ENCODE assay signal across 10 mouse cellular contexts in genomic region chr1:35973386-35973785, GRCm38 (mm10).
A peak's percentile ranks its signal among the peaks of the same experiment; 100 is the strongest.
DNase-seq lines count a peak whose midpoint lies in the region; ATAC-seq and TF ChIP-seq lines count a peak whose summit lies in the region.
"Had no signal": no experiment of that assay in that cellular context is flagged by ENCODE, and none has a peak within 500 bp of the region (broad histone marks: within the 10 kb centered on the region; RNA-seq: fewer than 3 reads in every experiment).

No protein-coding gene starts in this region.

- no peaks in the 10 kb centered on the region for H3K36me3 ChIP-seq in embryonic facial prominence, embryonic 12.5 days
- H3K36me3 ChIP-seq in heart, embryonic 15.5 days: no peaks in the 10 kb centered on the region
- no peaks in the 10 kb centered on the region for H3K36me3 ChIP-seq in limb, embryonic 14.5 days (ENCODE audit: control insufficient read depth, insufficient read depth, low read length)
- no peaks in the 10 kb centered on the region for H3K36me3 ChIP-seq in hindbrain, embryonic 13.5 days
- H3K36me3 ChIP-seq: stomach, embryonic 15.5 days had no signal

- H3K9ac ChIP-seq in embryonic facial prominence, embryonic 12.5 days: no peak overlapping the region
- H3K9ac ChIP-seq in heart, embryonic 15.5 days: no peak overlapping the region
- H3K9ac ChIP-seq in limb, embryonic 14.5 days (ENCODE audit: low read depth, low read length, severe bottlenecking): no peak overlapping the region
- no peak overlapping the region for H3K9ac ChIP-seq in hindbrain, embryonic 13.5 days
- H3K9ac ChIP-seq: stomach, embryonic 15.5 days had no signal

- ATAC-seq in embryonic facial prominence, embryonic 12.5 days (ENCODE audit: insufficient number of reproducible peaks, insufficient read depth, low FRiP score, low TSS enrichment): no peak
- ATAC-seq in heart, embryonic 15.5 days (replicated peaks; ENCODE audit: insufficient number of reproducible peaks, insufficient read depth, low FRiP score, low read depth): 0 out of 2 replicates have a peak, but pooled peaks have one; percentile 27
- peak; percentile 57 for ATAC-seq in limb, embryonic 14.5 days (ENCODE audit: low FRiP score, low read depth)
- ATAC-seq in hindbrain, embryonic 13.5 days (ENCODE audit: low FRiP score): no peak
- ATAC-seq: Patski had no signal

- no peaks in the 10 kb centered on the region for H3K9me3 ChIP-seq in embryonic facial prominence, embryonic 12.5 days
- H3K9me3 ChIP-seq in heart, embryonic 15.5 days (replicated peaks): no peaks in the 10 kb centered on the region
- H3K9me3 ChIP-seq in limb, embryonic 14.5 days (ENCODE audit: control insufficient read depth, low read length): no peaks in the 10 kb centered on the region
- no peaks in the 10 kb centered on the region for H3K9me3 ChIP-seq in hindbrain, embryonic 13.5 days
- H3K9me3 ChIP-seq: stomach, embryonic 15.5 days had no signal

- H3K4me1 ChIP-seq in embryonic facial prominence, embryonic 12.5 days: peaks cover 14% of the 10 kb centered on the region
- H3K4me1 ChIP-seq in heart, embryonic 15.5 days (replicated peaks): peaks cover 15% of the 10 kb centered on the region
- H3K4me1 ChIP-seq in limb, embryonic 14.5 days (ENCODE audit: control insufficient read depth, insufficient read depth, low read length): peaks cover 28% of the 10 kb centered on the region
- H3K4me1 ChIP-seq in hindbrain, embryonic 13.5 days (replicated peaks): no peaks in the 10 kb centered on the region
- H3K4me1 ChIP-seq: stomach, embryonic 15.5 days had no signal

- H3K4me3 ChIP-seq in embryonic facial prominence, embryonic 12.5 days: no peak overlapping the region
- H3K4me3 ChIP-seq in heart, embryonic 15.5 days: no peak overlapping the region
- no peak overlapping the region for H3K4me3 ChIP-seq in limb, embryonic 14.5 days (replicated peaks; ENCODE audit: low read length)
- H3K4me3 ChIP-seq in hindbrain, embryonic 13.5 days: no peak overlapping the region
- H3K4me3 ChIP-seq: stomach, embryonic 15.5 days had no signal

- peak overlapping the region; percentile 5; the same call in 1 of the 2 replicates for H3K27ac ChIP-seq in embryonic facial prominence, embryonic 12.5 days
- no peak overlapping the region for H3K27ac ChIP-seq in heart, embryonic 15.5 days
- H3K27ac ChIP-seq in limb, embryonic 14.5 days (replicated peaks; ENCODE audit: low read depth, low read length): no peak overlapping the region
- no peak overlapping the region for H3K27ac ChIP-seq in hindbrain, embryonic 13.5 days
- H3K27ac ChIP-seq: stomach, embryonic 15.5 days had no signal

- TF ChIP-seq POLR2A in limb, embryonic 14.5 days (IDR thresholded peaks at IDR 0.05; ENCODE audit: borderline replicate concordance, extremely low read depth, insufficient read depth, insufficient read length): no peak

- peak; percentile 4 to 9 for DNase-seq in left cerebral cortex, adult 18-20 months (ENCODE audit: low spot score in 2 of 2)
- no peak for DNase-seq in left cerebral cortex, adult 8-10 months (ENCODE audit: low spot score in 2 of 2)
- DNase-seq in limb, embryonic 14.5 days (ENCODE audit: low spot score): peak; percentile 60
- no peak for DNase-seq in cerebellum, postnatal 14 days
- DNase-seq in frontal cortex, postnatal 25 days (ENCODE audit: low spot score in 2 of 2): no peak

- no peak overlapping the region for H3K4me2 ChIP-seq in embryonic facial prominence, embryonic 12.5 days (replicated peaks)
- H3K4me2 ChIP-seq in heart, embryonic 15.5 days: no peak overlapping the region
- no peak overlapping the region for H3K4me2 ChIP-seq in limb, embryonic 14.5 days (replicated peaks; ENCODE audit: low read depth, low read length, severe bottlenecking)
- no peak overlapping the region for H3K4me2 ChIP-seq in hindbrain, embryonic 13.5 days
- H3K4me2 ChIP-seq: stomach, embryonic 15.5 days had no signal

- 35% methylated on average over 9 of the region's 9 CpGs for WGBS in embryonic facial prominence, embryonic 12.5 days
- WGBS in heart, embryonic 15.5 days: 50% methylated on average over 9 of the region's 9 CpGs
- 29% methylated on average over 9 of the region's 9 CpGs for WGBS in limb, embryonic 14.5 days
- WGBS in hindbrain, embryonic 13.5 days: 70% methylated on average over 9 of the region's 9 CpGs

- no peaks in the 10 kb centered on the region for H3K27me3 ChIP-seq in embryonic facial prominence, embryonic 12.5 days
- H3K27me3 ChIP-seq in heart, embryonic 15.5 days: no peaks in the 10 kb centered on the region
- H3K27me3 ChIP-seq in limb, embryonic 14.5 days (ENCODE audit: control insufficient read depth, insufficient read depth, low read length): no peaks in the 10 kb centered on the region
- H3K27me3 ChIP-seq in hindbrain, embryonic 13.5 days: no peaks in the 10 kb centered on the region
- H3K27me3 ChIP-seq: Patski; stomach, embryonic 15.5 days had no signal

Comparison
In these comparisons a context has a peak if more than half of its experiments do, and no peak if none do; other contexts are left out.
1. DNase-seq: peak in left cerebral cortex, adult 18-20 months (2 of 2) and limb, embryonic 14.5 days (single experiment); none in left cerebral cortex, adult 8-10 months (0 of 2), cerebellum, postnatal 14 days (0 of 2) and frontal cortex, postnatal 25 days (0 of 2).
2. ATAC-seq: peak in heart, embryonic 15.5 days (single experiment) and limb, embryonic 14.5 days (single experiment); none in embryonic facial prominence, embryonic 12.5 days (single experiment) and hindbrain, embryonic 13.5 days (single experiment).